21 mouse cellular contexts compared by ENCODE assay signal in genomic region chr2:179216773-179217172, GRCm38 (mm10).
"Had no signal": no experiment of that assay in that cellular context is flagged by ENCODE, and none has a peak within 500 bp of the region (broad histone marks: within the 10 kb centered on the region; RNA-seq: fewer than 3 reads in every experiment).

No protein-coding gene starts in this region.

- H3K4me1 ChIP-seq: limb, embryonic 10.5 days; limb, embryonic 13.5 days; liver, embryonic 13.5 days; neural tube, embryonic 12.5 days had no signal

- H3K4me2 ChIP-seq: limb, embryonic 13.5 days; liver, embryonic 13.5 days; neural tube, embryonic 12.5 days; neural tube, embryonic 15.5 days had no signal

- H3K27me3 ChIP-seq: limb, embryonic 13.5 days; liver, embryonic 13.5 days; neural tube, embryonic 12.5 days had no signal

- H3K9me3 ChIP-seq: limb, embryonic 10.5 days; limb, embryonic 13.5 days; liver, embryonic 13.5 days; neural tube, embryonic 12.5 days; neural tube, embryonic 15.5 days had no signal

- H3K4me3 ChIP-seq: layer of hippocampus, adult 2 months; limb, embryonic 10.5 days; limb, embryonic 13.5 days; liver, embryonic 13.5 days; neural tube, embryonic 12.5 days; neural tube, embryonic 15.5 days had no signal

- H3K9ac ChIP-seq: limb, embryonic 13.5 days; liver, embryonic 13.5 days; neural tube, embryonic 12.5 days; neural tube, embryonic 15.5 days had no signal

- H3K27ac ChIP-seq: kidney, postnatal 0 days; layer of hippocampus, adult 2 months; limb, embryonic 10.5 days; limb, embryonic 13.5 days; liver, embryonic 13.5 days; neural tube, embryonic 12.5 days; neural tube, embryonic 15.5 days; stomach, postnatal 0 days had no signal

- H3K36me3 ChIP-seq: limb, embryonic 10.5 days; limb, embryonic 13.5 days; liver, embryonic 13.5 days; neural tube, embryonic 12.5 days; neural tube, embryonic 15.5 days had no signal

- DNase-seq: kidney, adult 2 months; kidney, postnatal 25 days; layer of hippocampus, adult 9-11 months; liver; liver, embryonic 13.5 days; lung, adult 2 months; lung, postnatal 14 days; lung, postnatal 4 days; right cerebral cortex, adult 18-20 months; right cerebral cortex, postnatal 14 days; right cerebral cortex, postnatal 4 days; thymus, adult 2 months; thymus, postnatal 25 days had no signal

- ATAC-seq: intestine, postnatal 0 days had no signal
